Mouse (Mus musculus) kidney, adult 2 months (tissue): Measurements from ENCODE around the gene Olfr458.

Experiments
- CTCF ChIP-seq: fragments of 200-500 bp; conservative IDR thresholded peaks from 2 replicates; pipeline ENCODE4 v1.5.1; 2011; ENCODE audit warnings: low read depth, mild to moderate bottlenecking, control low read depth, low read length, moderate library complexity, mixed read lengths; ENCODE audit not compliant: insufficient read depth, insufficient read length
- POLR2A ChIP-seq: fragments of 200-500 bp; IDR thresholded peaks from one replicate; pipeline ENCODE4 v1.6.1; 2011; ENCODE audit warnings: low read depth, low read length, control low read depth

- no peak for TF ChIP-seq POLR2A
- no peak for TF ChIP-seq CTCF
Measured at GRCm38 (mm10) chr6:42487114-42487513, 22.1 kb upstream of the Olfr458 start, which contains the start of gene Olfr456.
